Mouse (Mus musculus): Measurements from ENCODE around the gene Gjb6. TPM values are rescaled to one million over a fixed set of nuclear protein-coding genes. Genes with fewer than 3 reads are reported as not detected.

Gene Gjb6
- 10 to 100 TPM; 23.8 to 53.7 TPM for total RNA-seq (2021)

DNA sequence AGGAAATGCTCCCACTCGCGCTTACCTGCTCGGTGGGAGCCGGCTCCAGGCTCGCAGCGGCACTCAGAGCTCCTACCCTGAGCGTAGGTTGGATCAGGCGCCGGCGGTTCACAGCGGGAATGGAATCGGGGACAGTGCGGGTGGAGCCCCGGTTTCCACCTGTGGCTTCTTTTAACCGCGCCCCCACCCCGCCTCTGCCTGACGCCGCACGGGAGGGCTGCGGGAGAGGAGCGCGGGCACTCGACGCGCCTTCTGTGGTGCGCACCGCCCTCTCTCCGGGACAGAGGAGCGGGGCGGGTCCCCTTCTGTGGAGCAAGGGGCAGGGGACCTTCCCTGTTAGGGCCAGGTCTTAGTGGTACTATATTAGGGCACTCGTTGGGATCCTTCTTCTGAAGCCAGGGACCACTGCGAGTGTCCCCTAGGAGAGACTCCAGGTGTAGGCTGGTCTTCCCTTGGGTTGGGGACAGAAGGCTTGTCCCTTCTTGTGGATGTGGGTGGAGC, at the start of gene Gjb6:
Gjb6 (minus strand) TSS at position 451 of the 501 bp plus-strand sequence.
- intact Hi-C loops (cut with DNase I): no loop called here
- peak in 1 of 2 experiments; percentile 54 for DNase-seq (ENCODE audit: extremely low spot score in 1 of 2, low spot score in 2 of 2)

DNA sequence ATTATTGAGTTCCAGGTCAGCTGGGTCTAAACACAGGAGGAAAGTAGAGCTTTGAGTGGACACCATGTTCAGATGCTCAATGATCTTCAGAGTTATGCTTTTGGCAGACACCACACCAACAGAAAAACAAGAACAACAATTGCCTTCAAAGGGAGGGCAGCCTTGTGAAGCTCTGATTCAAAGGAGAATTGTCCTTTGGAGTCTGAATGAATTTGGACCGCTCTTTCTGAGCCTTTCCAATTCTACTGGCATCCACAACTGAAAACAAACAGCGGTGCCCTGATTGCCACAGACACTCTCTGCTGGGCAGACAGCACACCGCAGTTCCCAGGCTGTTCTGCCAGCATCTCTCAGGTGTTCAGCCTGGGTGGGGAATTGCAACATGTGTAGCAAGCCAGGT, 32.1 kb upstream of the Gjb6 start:
- peak in 1 of 2 experiments; percentile 12 for DNase-seq (ENCODE audit: extremely low spot score in 1 of 2, low spot score in 2 of 2)
- intact Hi-C loops (cut with DNase I): no loop called here

- no peak for DNase-seq (ENCODE audit: extremely low spot score in 1 of 2, low spot score in 2 of 2)
- intact Hi-C loops (cut with DNase I): no loop called here
These were observed 28.4 kb upstream of the Gjb6 start for GRCm38 (mm10) chr14:57161833-57162232.

DNA sequence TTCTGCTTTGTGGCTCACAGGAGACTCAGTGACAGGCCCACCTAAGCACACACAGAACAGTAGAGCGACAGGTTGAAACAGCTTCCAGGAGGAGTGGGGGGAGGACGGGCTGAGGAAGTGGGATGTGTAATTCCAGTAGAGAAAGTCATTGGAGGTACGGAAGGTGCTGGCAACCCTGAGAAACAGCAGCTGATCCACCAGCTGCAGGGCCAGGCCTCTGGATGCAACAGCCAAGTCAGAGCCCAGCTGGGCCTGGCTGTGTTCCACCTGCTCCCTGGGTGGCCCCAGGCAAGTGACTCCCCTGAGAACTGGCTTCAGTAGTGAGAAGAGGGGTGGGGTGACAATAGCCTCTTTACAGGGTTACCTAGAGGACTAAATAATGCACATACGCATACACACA, 27.8 kb upstream of the Gjb6 start:
- intact Hi-C loops (cut with DNase I): no loop called here
- DNase-seq (ENCODE audit: extremely low spot score in 1 of 2, low spot score in 2 of 2): peak; percentile 42 to 74

DNA sequence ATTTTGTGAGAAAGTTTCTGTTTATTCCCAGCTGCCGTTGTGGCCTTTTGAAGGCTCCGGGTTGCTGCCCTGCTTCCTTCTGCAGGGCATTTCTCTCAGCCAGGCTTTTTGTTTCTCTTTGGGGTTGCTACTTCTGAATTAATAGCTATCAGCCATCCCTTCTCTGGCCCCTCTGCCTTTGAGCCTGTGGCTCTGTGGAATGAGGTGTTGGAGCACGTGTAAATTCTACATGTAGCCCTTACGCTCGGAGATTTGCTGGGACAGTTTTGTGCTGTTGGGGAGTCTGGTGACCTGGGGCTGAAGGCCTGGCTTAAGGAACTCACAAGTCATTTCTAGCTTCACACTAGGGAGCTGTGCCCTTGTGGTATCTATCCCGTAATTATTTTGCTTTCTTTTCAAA, 21.5 kb upstream of the Gjb6 start:
- intact Hi-C loops (cut with DNase I): no loop called here

DNA sequence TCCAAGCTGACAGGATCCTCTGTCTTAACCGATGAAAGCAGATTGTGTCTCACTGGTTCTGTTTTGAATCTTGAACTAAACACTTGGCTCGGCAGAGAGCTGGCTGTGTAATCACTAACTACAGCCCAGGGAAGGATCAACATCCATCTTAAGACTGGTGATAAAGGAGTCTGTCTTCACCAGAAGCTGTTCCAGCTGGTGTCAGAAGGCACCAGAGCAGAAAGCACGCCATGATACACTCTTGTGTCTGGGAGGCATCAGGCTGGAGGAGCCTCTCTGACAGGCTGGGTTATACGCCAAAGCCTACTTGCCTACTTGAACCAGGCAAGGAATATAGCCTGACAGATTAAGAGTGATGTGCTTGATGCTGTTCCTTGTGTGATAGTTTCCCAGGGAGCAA, 12.3 kb upstream of the Gjb6 start:
- DNase-seq (ENCODE audit: extremely low spot score in 1 of 2, low spot score in 2 of 2): no peak
- intact Hi-C loops (cut with DNase I): no loop called here

More for the DNA sequence above, 21.5 kb upstream of the Gjb6 start:
- DNase-seq (ENCODE audit: extremely low spot score in 1 of 2, low spot score in 2 of 2): peak in 1 of 2 experiments; percentile 6

DNA sequence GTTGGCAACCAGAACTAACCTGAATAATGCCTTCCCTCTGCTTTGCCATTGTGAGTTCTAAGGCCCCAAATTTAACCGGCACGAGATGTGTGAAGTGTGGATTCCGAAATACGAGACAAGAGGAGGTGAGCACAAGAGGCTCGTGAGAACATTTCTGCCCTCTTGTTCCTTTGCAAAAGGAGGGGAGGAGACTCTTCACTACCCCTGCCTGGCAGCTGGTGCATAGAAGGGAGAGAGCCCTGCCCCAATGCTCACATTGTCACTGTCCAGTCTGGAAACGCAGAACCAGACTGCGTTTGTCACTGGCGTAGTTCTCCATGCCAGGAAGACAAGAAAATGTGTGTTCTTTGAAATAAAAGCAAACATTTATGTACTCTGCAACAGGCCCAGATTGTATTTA, 1.9 kb upstream of the Gjb6 start:
- DNase-seq (ENCODE audit: extremely low spot score in 1 of 2, low spot score in 2 of 2): no peak
- intact Hi-C loops (cut with DNase I): no loop called here

- DNase-seq (ENCODE audit: extremely low spot score in 1 of 2, low spot score in 2 of 2): no peak
- intact Hi-C loops (cut with DNase I): no loop called here
These were observed 6.0 kb downstream of the Gjb6 start for GRCm38 (mm10) chr14:57127383-57127782.

DNA sequence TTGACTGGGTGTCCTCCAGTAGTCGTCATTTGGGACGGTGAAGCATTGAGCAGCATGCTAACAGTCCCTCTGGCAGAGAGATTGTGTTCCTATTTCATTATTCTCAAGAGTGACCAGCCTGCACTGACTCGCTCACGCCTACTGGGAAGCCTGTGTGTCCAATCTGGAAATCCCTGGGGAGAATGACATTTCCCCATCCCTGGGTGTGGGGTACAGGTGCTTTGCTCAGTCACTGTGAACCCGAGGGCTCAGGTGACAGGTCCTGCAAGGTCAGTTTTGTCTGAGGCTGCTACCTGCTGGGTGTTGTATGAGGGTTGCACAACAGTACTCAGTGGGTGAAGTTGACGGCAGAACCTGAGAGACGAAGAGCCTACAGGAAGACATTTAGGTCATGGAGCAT, 11.1 kb downstream of the Gjb6 start:
- no peak for DNase-seq (ENCODE audit: extremely low spot score in 1 of 2, low spot score in 2 of 2)
- intact Hi-C loops (cut with DNase I): no loop called here

DNA sequence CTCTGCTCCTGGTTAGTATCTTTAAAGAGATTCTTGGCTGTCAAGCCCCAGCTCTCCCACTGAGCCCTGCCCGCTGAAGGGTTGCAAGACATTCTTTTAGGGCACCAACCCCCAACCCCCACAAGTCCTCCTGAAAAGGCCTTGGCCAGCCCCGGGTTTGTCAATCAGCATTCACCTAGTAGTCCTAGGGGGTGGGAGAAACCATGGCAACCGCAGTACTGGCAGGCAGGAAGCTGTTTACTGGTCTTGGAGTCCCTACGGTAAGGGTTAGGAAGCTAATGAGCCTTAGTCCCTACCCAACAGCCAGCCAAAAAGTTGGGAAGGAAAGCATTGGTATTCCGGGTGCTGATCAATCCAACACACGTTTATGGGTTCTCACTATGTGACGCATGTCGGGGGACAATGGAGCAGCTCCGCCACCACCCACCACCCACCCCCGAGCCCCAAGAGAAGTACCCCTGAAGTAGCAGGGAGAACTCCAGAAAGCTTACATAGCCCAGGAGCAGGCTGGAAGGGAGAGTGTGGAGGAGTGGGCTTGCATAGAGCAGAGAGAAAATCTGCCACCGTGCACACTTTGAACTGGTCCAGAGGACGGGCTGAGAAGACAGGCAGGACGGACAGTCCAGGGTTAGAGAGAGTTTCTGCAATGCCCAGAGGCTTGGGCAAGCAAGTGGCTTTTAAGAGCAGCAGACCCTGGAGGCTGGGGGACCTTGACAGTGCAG, 17.4 kb downstream of the Gjb6 start, which contains the start of gene Gm4491:
Gm4491 (minus strand) TSS at position 61 of the 722 bp plus-strand sequence.
- DNase-seq (ENCODE audit: extremely low spot score in 1 of 2, low spot score in 2 of 2): peak; percentile 62 to 63
- intact Hi-C loops (cut with DNase I): no loop called here

DNA sequence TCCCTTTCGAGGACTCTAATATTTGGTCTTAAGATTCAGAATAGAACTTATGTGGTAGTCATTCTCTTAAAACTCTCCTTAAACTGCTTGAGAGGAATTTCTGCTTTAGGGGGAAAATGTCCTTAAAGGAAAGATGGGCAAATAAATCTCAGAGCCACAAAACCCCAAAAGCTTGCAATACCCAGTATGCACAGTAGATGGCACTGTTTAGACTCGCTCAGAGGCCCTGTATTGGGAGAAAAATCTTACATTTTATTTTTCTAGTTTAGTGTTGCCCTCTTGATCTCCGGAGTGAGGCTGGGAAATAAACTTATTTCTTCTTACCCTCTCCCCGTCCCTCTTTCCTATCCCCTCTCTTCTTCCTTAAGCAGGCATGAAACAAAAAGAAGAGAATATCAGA, 24.2 kb downstream of the Gjb6 start:
- peak in 1 of 2 experiments; percentile 38 for DNase-seq (ENCODE audit: extremely low spot score in 1 of 2, low spot score in 2 of 2)
- intact Hi-C loops (cut with DNase I): loop anchor here (5.0 kb wide), 1 partner anchor 298 kb away; no protein-coding TSS in a partner anchor

DNA sequence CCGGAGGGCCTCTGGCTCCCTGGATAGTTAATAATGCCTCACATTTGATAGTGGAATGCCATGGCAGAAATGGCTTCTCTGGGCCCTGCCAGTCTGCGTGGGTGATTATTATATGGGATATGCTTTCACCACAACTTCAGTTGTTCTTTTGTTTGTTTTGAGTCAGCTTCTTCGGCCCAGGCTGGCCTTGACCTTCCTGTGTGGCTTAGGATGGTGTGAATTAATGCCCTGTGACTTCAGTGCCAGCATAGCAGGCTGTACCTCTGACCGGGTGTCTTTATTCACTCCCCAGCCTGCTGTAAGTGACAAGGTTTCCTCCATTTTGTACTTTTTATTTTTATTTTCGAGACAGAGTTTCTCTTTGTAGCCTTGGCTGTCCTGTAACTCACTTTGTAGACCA, 25.5 kb downstream of the Gjb6 start:
- no peak for DNase-seq (ENCODE audit: extremely low spot score in 1 of 2, low spot score in 2 of 2)
- intact Hi-C loops (cut with DNase I): loop anchor here (5.0 kb wide), 1 partner anchor 299 kb away; no protein-coding TSS in a partner anchor

GRCm38 (mm10) chr14:57107091-57107490, 26.3 kb downstream of the Gjb6 start:
- intact Hi-C loops (cut with DNase I): loop anchor here (5.0 kb wide), 1 partner anchor 300 kb away; no protein-coding TSS in a partner anchor
- no peak for DNase-seq (ENCODE audit: extremely low spot score in 1 of 2, low spot score in 2 of 2)

DNA sequence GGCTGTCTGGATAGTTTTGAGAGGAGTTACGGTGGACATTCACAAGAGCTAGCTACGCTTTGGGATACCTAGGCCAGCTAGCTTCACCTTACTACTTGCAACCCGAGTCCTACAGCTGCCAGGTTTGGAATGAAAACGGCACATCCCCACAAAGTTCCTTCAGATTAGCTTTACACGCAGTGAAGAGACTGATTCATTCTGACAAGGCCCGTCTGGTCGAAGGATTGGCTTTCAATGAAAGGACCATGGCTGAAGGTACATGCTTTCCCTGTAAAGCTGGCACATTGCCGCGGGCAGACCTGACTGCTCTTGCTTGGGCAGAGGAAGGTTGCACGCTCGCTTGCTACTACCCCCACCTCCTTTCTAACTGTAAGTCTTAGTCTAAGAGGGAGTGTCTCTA, 27.7 kb downstream of the Gjb6 start:
- intact Hi-C loops (cut with DNase I): loop anchor here (5.0 kb wide), 1 partner anchor 302 kb away; no protein-coding TSS in a partner anchor

GRCm38 (mm10) chr14:57105111-57105510, 28.3 kb downstream of the Gjb6 start:
- intact Hi-C loops (cut with DNase I): loop anchor here (5.0 kb wide), 1 partner anchor 302 kb away; no protein-coding TSS in a partner anchor
- no peak for DNase-seq (ENCODE audit: extremely low spot score in 1 of 2, low spot score in 2 of 2)

More for the DNA sequence above, 27.7 kb downstream of the Gjb6 start:
- DNase-seq (ENCODE audit: extremely low spot score in 1 of 2, low spot score in 2 of 2): no peak

- DNase-seq (ENCODE audit: extremely low spot score in 1 of 2, low spot score in 2 of 2): peak in 1 of 2 experiments; percentile 67
- intact Hi-C loops (cut with DNase I): loop anchor here (5.0 kb wide), 1 partner anchor 303 kb away; no protein-coding TSS in a partner anchor
These were observed 29.0 kb downstream of the Gjb6 start, which contains the start of gene Gjb2 for GRCm38 (mm10) chr14:57104106-57105023. TSS of gene Gjb2 (minus strand) at chr14:57104702.

GRCm38 (mm10) chr14:57103711-57104105, 29.7 kb downstream of the Gjb6 start:
- intact Hi-C loops (cut with DNase I): no loop called here

GRCm38 (mm10) chr14:57103121-57103520, 30.3 kb downstream of the Gjb6 start:
- no peak for DNase-seq (ENCODE audit: extremely low spot score in 1 of 2, low spot score in 2 of 2)
- intact Hi-C loops (cut with DNase I): no loop called here

More at GRCm38 (mm10) chr14:57103711-57104105, 29.7 kb downstream of the Gjb6 start:
- no peak for DNase-seq (ENCODE audit: extremely low spot score in 1 of 2, low spot score in 2 of 2)

DNA sequence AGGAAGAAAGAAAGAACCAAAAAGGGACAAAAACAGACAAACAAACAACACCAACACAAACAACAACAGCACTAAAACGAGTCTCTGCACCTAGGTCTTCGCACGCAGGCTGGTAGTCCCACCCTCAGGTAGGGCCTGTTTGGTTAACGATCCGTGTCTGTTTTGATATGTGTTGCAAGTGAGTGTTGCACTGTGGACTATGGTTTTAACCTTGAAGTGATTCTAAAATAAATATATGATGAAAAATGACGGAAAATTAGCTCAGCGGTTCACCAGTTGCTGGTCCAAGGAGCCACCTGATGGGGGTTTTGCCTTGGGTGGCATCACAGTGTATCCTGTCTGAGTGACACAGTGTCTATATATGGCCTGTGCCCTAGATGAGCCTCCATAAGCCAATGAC, 31.8 kb downstream of the Gjb6 start:
- no peak for DNase-seq (ENCODE audit: extremely low spot score in 1 of 2, low spot score in 2 of 2)
- intact Hi-C loops (cut with DNase I): no loop called here
